Mouse (Mus musculus) liver, embryonic 14.5 days (tissue): ENCODE data around the gene Syvn1. TPM values are rescaled to one million over a fixed set of nuclear protein-coding genes. Genes with fewer than 3 reads are reported as not detected.

Source experiments
- ATAC-seq: fragments of 200-750 bp; cut with Nextera tagmentation; 2 replicates; pipeline ENCODE4 v1.8.0; 2017; ENCODE audit warnings: moderate number of reproducible peaks, mild to moderate bottlenecking, moderate library complexity; ENCODE audit not compliant: insufficient read depth
- DNase-seq, 3 experiments: peaks; one replicate each; pipeline ENCODE4 v3.0.0-alpha.2; 2012 to 2013; ENCODE audit warnings: low read depth in 3 of 3, low spot score in 3 of 3
- H3K27ac ChIP-seq: fragments of 300-500 bp; sonication (generic); 2 replicates; pipeline ENCODE4 v1.5.1; 2014; ENCODE audit warnings: moderate library complexity, mild to moderate bottlenecking, control low read depth, inconsistent platforms
- H3K27me3 ChIP-seq: fragments of 300-500 bp; sonication (generic); 2 replicates; pipeline ENCODE4 v1.6.1; 2014; ENCODE audit warnings: mild to moderate bottlenecking, low read length, moderate library complexity; ENCODE audit not compliant: control insufficient read depth, insufficient read depth
- H3K36me3 ChIP-seq: fragments of 300-500 bp; sonication (generic); replicated peaks from 2 replicates; pipeline ENCODE4 v1.6.1; 2014; ENCODE audit warnings: low read depth; ENCODE audit not compliant: control insufficient read depth, insufficient read depth
- H3K4me1 ChIP-seq, 2 experiments: fragments of 200-500 bp in 1 of 2; fragments of 300-500 bp in 1 of 2; sonication (generic) in 1 of 2; replicated peaks; 2 replicates each; pipeline ENCODE4 v1.6.1; 2012 to 2014; ENCODE audit warnings: antibody characterized with exemption in 1 of 2, inconsistent platforms in 1 of 2, low read length in 1 of 2; ENCODE audit not compliant: control insufficient read depth in 2 of 2, insufficient read depth in 2 of 2
- H3K4me2 ChIP-seq: fragments of 300-500 bp; sonication (generic); 2 replicates; pipeline ENCODE4 v1.6.1; 2014; ENCODE audit warnings: low read depth, mild to moderate bottlenecking, control low read depth, moderate library complexity
- H3K4me3 ChIP-seq, 2 experiments: fragments of 200-500 bp in 1 of 2; fragments of 300-500 bp in 1 of 2; sonication (generic) in 1 of 2; 2 replicates each; pipeline ENCODE4 v1.5.1; 2012 to 2014; ENCODE audit warnings: low read depth in 2 of 2, low read length in 2 of 2, mild to moderate bottlenecking in 2 of 2, control low read depth in 1 of 2, inconsistent platforms in 1 of 2, moderate library complexity in 1 of 2; ENCODE audit not compliant: insufficient read depth in 1 of 2
- H3K9ac ChIP-seq: fragments of 300-500 bp; sonication (generic); replicated peaks from 2 replicates; pipeline ENCODE4 v1.6.1; 2014; ENCODE audit warnings: mild to moderate bottlenecking, control low read depth, moderate library complexity
- H3K9me3 ChIP-seq: fragments of 300-500 bp; sonication (generic); 2 replicates; pipeline ENCODE4 v1.6.1; 2016; ENCODE audit warnings: low read length, mixed read lengths; ENCODE audit not compliant: control insufficient read depth
- CTCF ChIP-seq: IDR thresholded peaks from 2 replicates; pipeline ENCODE4 v1.5.1; 2016; ENCODE audit warnings: antibody characterized with exemption, low read depth, control low read depth
- EP300 ChIP-seq: IDR thresholded peaks from 2 replicates; pipeline ENCODE4 v1.6.1; 2016; ENCODE audit warnings: antibody characterized with exemption, low read depth
- WGBS: fragments of 180-500 bp; shearing (Covaris S2); extraction: QIAGEN DNeasy Blood & Tissue Kit; methylation state at CpG from one replicate; pipeline ENCODE4 v1.1.7; 2014; ENCODE audit not compliant: insufficient replicate concordance; 5-methylcytosine and 5-hydroxymethylcytosine counted together
- polyA plus RNA-seq, 2 experiments: library from polyadenylated mRNA; depleted of rRNA in 1 of 2; stranded (reverse) in 1 of 2; unstranded in 1 of 2; fragments of >200 nt; fragmentation: Nextera tagmentation in 1 of 2; extraction: Ambion mirVana in 1 of 2; gene quantifications; 2 replicates each; pipeline versions ENCODE4 v1.2.1 to v1.2.3; 2012 to 2014

Gene Syvn1
- polyA plus RNA-seq, 2 experiments, result 9.7 to 11.5 TPM

DNA sequence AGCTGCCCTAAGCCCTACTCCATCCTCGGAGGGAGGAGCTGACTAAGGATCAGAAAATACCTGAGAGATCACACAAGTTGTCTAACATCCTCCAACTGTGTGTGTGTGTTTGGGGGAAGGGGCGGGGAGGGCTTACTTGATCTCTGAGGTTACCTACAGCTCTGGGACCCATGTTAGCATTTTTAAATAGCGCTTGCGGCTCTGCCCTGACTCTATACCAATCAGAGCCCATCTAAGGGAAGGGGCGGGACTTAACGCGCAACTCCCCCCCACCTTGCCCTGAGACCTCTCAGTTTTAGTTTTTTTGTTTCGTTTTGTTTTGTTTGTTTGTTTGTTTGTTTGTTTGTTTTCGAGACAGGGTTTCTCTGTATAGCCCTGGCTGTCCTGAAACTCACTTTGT is 16.9 kb upstream of the Syvn1 start:
- TF ChIP-seq CTCF (no peak), EP300 (no peak)
- Histone ChIP-seq H3K9me3 (no peaks in the 10 kb centered on the region), H3K36me3 (no peaks in the 10 kb centered on the region), H3K9ac (no peak overlapping the region), H3K27ac (no peak overlapping the region), H3K4me2 (no peak overlapping the region), H3K4me1 (0 out of 4 replicates have a peak, but pooled peaks cover 0 to 2% of the 10 kb centered on the region in 2 experiments), H3K27me3 (no peaks in the 10 kb centered on the region), H3K4me3 (no peak overlapping the region)
- ATAC-seq (no peak), DNase-seq (no peak)
- WGBS, result 70% methylated on average over 9 of the region's 9 CpGs

DNA sequence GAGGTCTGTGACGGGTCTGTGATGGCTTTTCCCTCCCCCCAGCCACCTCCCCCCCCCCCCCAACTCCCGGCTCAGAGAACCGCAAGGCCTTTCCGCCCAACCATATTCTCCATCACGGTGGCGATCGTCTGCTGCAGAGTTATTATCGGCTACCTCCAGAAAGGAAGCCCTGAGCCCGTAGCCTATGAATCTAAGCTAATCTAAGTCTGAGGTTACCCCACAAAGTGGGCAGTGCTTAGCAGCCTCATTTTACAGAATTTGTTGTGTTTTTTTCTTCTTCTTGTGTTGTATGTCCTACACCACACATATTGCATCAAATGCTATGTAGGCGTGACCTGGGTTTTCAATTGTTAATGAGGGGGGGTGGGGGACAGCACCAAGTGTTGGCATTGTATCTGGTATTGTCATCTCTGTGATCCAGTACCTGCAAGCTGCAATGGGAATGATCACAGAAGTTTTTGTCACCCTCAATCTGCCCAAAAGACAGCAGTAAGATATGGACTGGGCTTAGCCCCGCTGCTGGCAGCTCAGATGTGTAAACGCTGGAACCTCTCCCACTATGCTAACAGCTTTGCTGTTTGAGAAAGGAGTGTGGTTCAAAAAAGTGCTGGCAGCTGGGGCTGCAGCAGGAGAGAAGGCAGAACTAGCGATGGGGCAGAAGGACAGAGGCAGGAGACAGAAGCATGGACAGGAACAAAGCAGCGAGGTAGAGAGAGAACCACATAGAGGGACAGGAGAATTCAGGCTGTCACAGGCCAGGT is 15.7 kb upstream of the Syvn1 start:
- ATAC-seq, result no peak
- Histone ChIP-seq H3K4me1 (peaks cover 0 to 2% of the 10 kb centered on the region in 2 experiments; a peak in 1 of 4 replicates), H3K4me2 (no peak overlapping the region), H3K36me3 (no peaks in the 10 kb centered on the region), H3K9me3 (no peaks in the 10 kb centered on the region), H3K27me3 (no peaks in the 10 kb centered on the region), H3K9ac (no peak overlapping the region), H3K27ac (no peak overlapping the region), H3K4me3 (no peak overlapping the region)
- 38% methylated on average over 14 of the region's 14 CpGs for WGBS
- DNase-seq, result no peak
- TF ChIP-seq EP300 (no peak), CTCF (no peak)

GRCm38 (mm10) chr19:6035966-6036585 is 10.3 kb upstream of the Syvn1 start:
- TF ChIP-seq EP300, result no peak
- no peak for TF ChIP-seq CTCF
- WGBS, result 46% methylated on average over 9 of the region's 9 CpGs
- H3K27me3 ChIP-seq, result no peaks in the 10 kb centered on the region

DNA sequence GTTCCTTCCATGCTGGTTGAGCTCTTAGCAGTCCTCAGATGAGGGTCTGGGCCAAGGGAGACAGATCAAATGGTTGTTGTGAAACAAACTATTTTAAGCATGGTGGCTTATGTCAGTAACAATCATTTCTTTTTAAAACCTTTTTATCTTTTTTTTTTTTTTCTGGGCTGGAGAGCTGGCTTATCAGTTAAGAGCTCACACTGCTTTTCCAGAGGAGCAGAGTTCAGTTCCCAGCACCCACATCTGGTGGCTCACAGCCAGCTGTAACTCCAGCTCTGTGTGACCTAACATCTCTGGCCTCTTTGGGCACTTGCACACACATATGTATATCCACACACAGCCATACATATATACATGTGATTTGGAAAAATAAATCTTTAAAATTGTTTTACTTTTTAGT is 8.7 kb upstream of the Syvn1 start:
- ATAC-seq (no peak), DNase-seq (no peak)
- Histone ChIP-seq H3K9me3 (no peaks in the 10 kb centered on the region), H3K27me3 (no peaks in the 10 kb centered on the region), H3K9ac (no peak overlapping the region), H3K4me2 (no peak overlapping the region), H3K36me3 (no peaks in the 10 kb centered on the region), H3K27ac (no peak overlapping the region), H3K4me1 (peaks cover 0 to 7% of the 10 kb centered on the region in 2 experiments; a peak in 2 of 4 replicates), H3K4me3 (no peak overlapping the region)
- TF ChIP-seq EP300 (no peak), CTCF (no peak)

More at GRCm38 (mm10) chr19:6035966-6036585, 10.3 kb upstream of the Syvn1 start:
- H3K9me3 ChIP-seq, result no peaks in the 10 kb centered on the region
- no peak overlapping the region for H3K27ac ChIP-seq
- H3K9ac ChIP-seq, result no peak overlapping the region
- H3K4me2 ChIP-seq, result no peak overlapping the region
- no peak for DNase-seq
- no peak for ATAC-seq
- H3K36me3 ChIP-seq, result no peaks in the 10 kb centered on the region
- H3K4me1 ChIP-seq, result peaks cover 0 to 7% of the 10 kb centered on the region in 2 experiments; a peak in 2 of 4 replicates
- no peak overlapping the region for H3K4me3 ChIP-seq

- no peaks in the 10 kb centered on the region for H3K27me3 ChIP-seq
- no peak overlapping the region for H3K4me3 ChIP-seq
- TF ChIP-seq CTCF (no peak), EP300 (no peak)
- DNase-seq (no peak), ATAC-seq (no peak)
- H3K27ac ChIP-seq, result no peak overlapping the region
- no peak overlapping the region for H3K4me2 ChIP-seq
- H3K4me1 ChIP-seq, result peaks cover 0 to 7% of the 10 kb centered on the region in 2 experiments; a peak in 2 of 4 replicates
- no peaks in the 10 kb centered on the region for H3K9me3 ChIP-seq
- 55% methylated on average over 7 of the region's 7 CpGs for WGBS
- H3K36me3 ChIP-seq, result no peaks in the 10 kb centered on the region
- no peak overlapping the region for H3K9ac ChIP-seq
Observed at GRCm38 (mm10) chr19:6038326-6038725, 8.1 kb upstream of the Syvn1 start.
